Mouse (Mus musculus) myocyte (in vitro differentiated cells): ENCODE data around the gene Smchd1. TPM values are rescaled to one million over a fixed set of nuclear protein-coding genes. Genes with fewer than 3 reads are reported as not detected.
"Not testable (repeated sequence)": the region's sequence is repeated elsewhere in the genome, so short reads cannot be mapped to it uniquely, and the experiment has no call there.

Source experiments
- H3K27me3 ChIP-seq: one replicate; pipeline ENCODE4 v1.6.1; 2011; ENCODE audit not compliant: control insufficient read depth, insufficient read depth, insufficient read length
- H3K36me3 ChIP-seq: one replicate; pipeline ENCODE4 v1.6.1; 2011; ENCODE audit not compliant: control insufficient read depth, insufficient read depth
- H3K4me2 ChIP-seq: one replicate; pipeline ENCODE4 v1.6.1; 2011; ENCODE audit warnings: low read depth, control low read depth
- H3K4me3 ChIP-seq: one replicate; pipeline ENCODE4 v1.5.1; 2011; ENCODE audit warnings: mild to moderate bottlenecking, control low read depth, moderate library complexity
- H3K79me2 ChIP-seq: one replicate; pipeline ENCODE4 v1.6.1; 2011; ENCODE audit not compliant: control insufficient read depth, insufficient read depth
- H3ac ChIP-seq: one replicate; pipeline ENCODE4 v1.6.1; 2011; ENCODE audit not compliant: control insufficient read depth, insufficient read length
- CEBPB ChIP-seq: IDR thresholded peaks from 2 replicates; pipeline ENCODE4 v1.6.1; 2011; ENCODE audit warnings: mild to moderate bottlenecking, moderate library complexity; ENCODE audit not compliant: poor library complexity, insufficient read depth, severe bottlenecking
- E2F4 ChIP-seq: IDR thresholded peaks from one replicate; pipeline ENCODE4 v1.6.1; 2011; ENCODE audit warnings: mild to moderate bottlenecking, control low read depth, moderate library complexity; ENCODE audit not compliant: insufficient read depth
- MAX ChIP-seq: IDR thresholded peaks from one replicate; pipeline ENCODE4 v1.6.1; 2011; ENCODE audit warnings: low read depth, mild to moderate bottlenecking, control low read depth
- MYOD1 ChIP-seq, 3 experiments: IDR thresholded peaks; one replicate each; pipeline ENCODE4 v1.6.1; 2011; ENCODE audit warnings: control low read depth in 2 of 3, low read depth in 2 of 3, mild to moderate bottlenecking in 2 of 3, moderate library complexity in 1 of 3; ENCODE audit not compliant: insufficient read length in 2 of 3, control insufficient read depth in 1 of 3
- MYOG ChIP-seq, 3 experiments: IDR thresholded peaks; one replicate each; pipeline ENCODE4 v1.6.1; 2011; ENCODE audit warnings: control low read depth in 2 of 3, low read depth in 2 of 3, mild to moderate bottlenecking in 2 of 3; ENCODE audit not compliant: insufficient read length in 2 of 3, control insufficient read depth in 1 of 3, insufficient read depth in 1 of 3
- POLR2A ChIP-seq: IDR thresholded peaks from one replicate; pipeline ENCODE4 v1.6.1; 2011; ENCODE audit warnings: low read depth, mild to moderate bottlenecking, control low read depth, moderate library complexity; ENCODE audit not compliant: insufficient read length
- POLR2AphosphoS2 ChIP-seq: IDR thresholded peaks from one replicate; pipeline ENCODE4 v1.6.1; 2011; ENCODE audit warnings: low read depth, control low read depth; ENCODE audit not compliant: insufficient read length
- REST ChIP-seq: IDR thresholded peaks from one replicate; pipeline ENCODE4 v1.6.1; 2011; ENCODE audit warnings: mild to moderate bottlenecking, control low read depth, moderate library complexity; ENCODE audit not compliant: insufficient read depth, insufficient read length
- SRF ChIP-seq: IDR thresholded peaks from one replicate; pipeline ENCODE4 v1.6.1; 2011; ENCODE audit warnings: low read depth; ENCODE audit not compliant: control insufficient read depth, insufficient read length
- TCF12 ChIP-seq: IDR thresholded peaks from one replicate; pipeline ENCODE4 v1.6.1; 2011; ENCODE audit warnings: mild to moderate bottlenecking, control low read depth; ENCODE audit not compliant: poor library complexity, insufficient read depth, severe bottlenecking
- TCF3 ChIP-seq: IDR thresholded peaks from one replicate; pipeline ENCODE4 v1.6.1; 2011; ENCODE audit warnings: low read depth, control low read depth; ENCODE audit not compliant: insufficient read length
- USF1 ChIP-seq: IDR thresholded peaks from one replicate; pipeline ENCODE4 v1.6.1; 2011; ENCODE audit warnings: low read depth, mild to moderate bottlenecking, control low read depth, moderate library complexity
- polyA plus RNA-seq: library from polyadenylated mRNA; unstranded; fragments of >200 nt; fragmentation: generic; extraction: Trizol; gene quantifications from one replicate; pipeline ENCODE4 v1.2.1, GENCODE M21; 2012; ENCODE audit warnings: missing spikeins

Smchd1 gene
- polyA plus RNA-seq, 1 experiment, result 7.8 TPM

GRCm38 (mm10) chr17:71474128-71474527 lies 1.0 kb downstream of the Smchd1 start:
- Histone ChIP-seq H3K4me3 (peak overlapping the region; percentile 63), H3K36me3 (no peaks in the 10 kb centered on the region), H3K79me2 (peaks cover 57% of the 10 kb centered on the region), H3ac (peak overlapping the region; percentile 98), H3K27me3 (no peaks in the 10 kb centered on the region), H3K4me2 (peak overlapping the region; percentile 78)
- TF ChIP-seq MYOG (IDR thresholded peaks at IDR 0.05; ENCODE audit: control insufficient read depth in 1 of 3, insufficient read depth in 1 of 3, insufficient read length in 2 of 3, low read depth in 2 of 3), result no peak
- TF ChIP-seq MAX, result no peak
- no peak for TF ChIP-seq POLR2AphosphoS2
- TF ChIP-seq REST, result no peak
- no peak for TF ChIP-seq USF1
- no peak for TF ChIP-seq TCF3
- no peak for TF ChIP-seq MYOD1 (IDR thresholded peaks at IDR 0.05; ENCODE audit: control insufficient read depth in 1 of 3, insufficient read length in 2 of 3, low read depth in 2 of 3)

- Histone ChIP-seq H3K27me3 (no peaks in the 10 kb centered on the region), H3K4me3 (no peak overlapping the region), H3ac (no peak overlapping the region), H3K36me3 (no peaks in the 10 kb centered on the region), H3K79me2 (peaks cover 86% of the 10 kb centered on the region), H3K4me2 (no peak overlapping the region)
- TF ChIP-seq POLR2AphosphoS2 (no peak), MAX (no peak), SRF (no peak), E2F4 (no peak), MYOG (IDR thresholded peaks at IDR 0.05; ENCODE audit: control insufficient read depth in 1 of 3, insufficient read depth in 1 of 3, insufficient read length in 2 of 3, low read depth in 2 of 3) (no peak), USF1 (no peak), POLR2A (no peak), REST (no peak), TCF12 (no peak), TCF3 (no peak), MYOD1 (IDR thresholded peaks at IDR 0.05; ENCODE audit: control insufficient read depth in 1 of 3, insufficient read length in 2 of 3, low read depth in 2 of 3) (no peak), CEBPB (no peak)
These were observed 3.9 kb downstream of the Smchd1 start for GRCm38 (mm10) chr17:71471261-71471660.

- Histone ChIP-seq H3K4me3 (no peak overlapping the region), H3K36me3 (peaks cover 4% of the 10 kb centered on the region), H3ac (no peak overlapping the region), H3K79me2 (peaks cover 36% of the 10 kb centered on the region), H3K27me3 (no peaks in the 10 kb centered on the region), H3K4me2 (no peak overlapping the region)
- TF ChIP-seq SRF, result no peak
- no peak for TF ChIP-seq TCF12
- no peak for TF ChIP-seq USF1
- TF ChIP-seq REST, result no peak
- TF ChIP-seq MYOD1 (IDR thresholded peaks at IDR 0.05; ENCODE audit: control insufficient read depth in 1 of 3, insufficient read length in 2 of 3, low read depth in 2 of 3), result no peak
- TF ChIP-seq E2F4, result no peak
- no peak for TF ChIP-seq POLR2AphosphoS2
- no peak for TF ChIP-seq CEBPB
- TF ChIP-seq POLR2A, result no peak
- TF ChIP-seq TCF3, result no peak
- TF ChIP-seq MAX, result no peak
- TF ChIP-seq MYOG (IDR thresholded peaks at IDR 0.05; ENCODE audit: control insufficient read depth in 1 of 3, insufficient read depth in 1 of 3, insufficient read length in 2 of 3, low read depth in 2 of 3), result no peak
These were observed 14.8 kb downstream of the Smchd1 start for GRCm38 (mm10) chr17:71460312-71460711.

GRCm38 (mm10) chr17:71459818-71460217 lies 15.3 kb downstream of the Smchd1 start, which contains the start of gene Gm4707:
Gm4707 (minus strand) TSS chr17:71459918.
- TF ChIP-seq POLR2AphosphoS2 (no peak), MYOD1 (IDR thresholded peaks at IDR 0.05; ENCODE audit: control insufficient read depth in 1 of 3, insufficient read length in 2 of 3, low read depth in 2 of 3) (no peak), MAX (no peak), SRF (no peak), USF1 (no peak), REST (no peak), E2F4 (no peak)
- Histone ChIP-seq H3K36me3 (peaks cover 4% of the 10 kb centered on the region), H3K4me2 (no peak within 1 kb of the TSS), H3K79me2 (peaks cover 32% of the 10 kb centered on the region), H3ac (no peak within 1 kb of the TSS), H3K4me3 (no peak within 1 kb of the TSS), H3K27me3 (no peaks in the 10 kb centered on the region)

- not testable (repeated sequence) for H3ac ChIP-seq, H3K36me3 ChIP-seq, H3K4me2 ChIP-seq, H3K27me3 ChIP-seq, H3K4me3 ChIP-seq
- H3K79me2 ChIP-seq, result peaks cover 25% of the 10 kb centered on the region
These were observed 17.8 kb downstream of the Smchd1 start for GRCm38 (mm10) chr17:71457361-71457760.
